Mouse (Mus musculus) hindlimb bud, embryonic 11.5 days (tissue): Measurements from ENCODE around the gene Fabp3.
A peak's percentile ranks its signal among the peaks of the same experiment; 100 is the strongest.

Source experiments
- DNase-seq: peaks from one replicate; pipeline ENCODE4 v3.0.0-alpha.2; 2012; ENCODE audit warnings: low read depth, low spot score; ENCODE audit errors: extremely low spot score

The Fabp3 gene

DNA sequence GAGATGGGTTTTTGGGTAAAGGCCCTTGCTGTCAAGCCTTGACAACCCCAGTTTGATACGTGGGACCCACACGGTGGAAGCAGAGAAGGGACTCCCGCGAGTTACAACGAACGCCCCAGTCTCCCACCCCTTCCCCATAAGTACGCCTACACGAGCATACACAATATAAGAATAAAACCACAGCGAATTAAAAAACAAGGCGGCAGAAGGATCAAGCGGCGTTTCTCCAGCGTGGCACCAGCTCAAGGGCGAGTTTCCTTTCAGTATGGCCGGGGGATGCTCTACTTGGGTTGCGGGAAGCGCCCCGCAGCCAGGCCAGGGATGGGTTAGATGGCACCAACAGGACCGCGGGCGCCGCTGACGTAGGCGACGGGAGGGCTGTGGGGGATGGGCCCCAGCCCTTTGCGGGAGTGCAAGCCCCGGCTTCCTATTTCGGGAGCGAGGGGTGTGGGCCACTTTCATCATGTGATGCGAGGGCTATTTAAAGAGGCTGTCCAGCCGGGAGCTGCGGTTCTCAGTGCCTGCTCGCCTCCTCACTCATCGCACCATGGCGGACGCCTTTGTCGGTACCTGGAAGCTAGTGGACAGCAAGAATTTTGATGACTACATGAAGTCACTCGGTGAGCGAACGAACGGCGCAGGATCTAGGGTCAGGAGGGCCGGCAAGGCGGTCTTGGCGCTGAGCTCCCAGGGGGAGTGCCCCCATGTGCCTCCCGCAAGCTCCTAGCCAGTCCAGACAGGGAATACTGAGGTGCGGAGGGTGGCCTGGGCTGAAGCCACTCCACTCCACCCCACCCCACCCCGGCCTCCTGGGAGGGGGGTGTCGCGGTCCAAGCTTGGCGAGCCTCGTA, at the start of gene Fabp3, which contains the start of gene Gm10570:
Fabp3 (plus strand) TSS at position 365 of the 851 bp plus-strand sequence.
Gm10570 (minus strand) TSS at position 444 of the 851 bp plus-strand sequence.
- DNase-seq: no peak

DNA sequence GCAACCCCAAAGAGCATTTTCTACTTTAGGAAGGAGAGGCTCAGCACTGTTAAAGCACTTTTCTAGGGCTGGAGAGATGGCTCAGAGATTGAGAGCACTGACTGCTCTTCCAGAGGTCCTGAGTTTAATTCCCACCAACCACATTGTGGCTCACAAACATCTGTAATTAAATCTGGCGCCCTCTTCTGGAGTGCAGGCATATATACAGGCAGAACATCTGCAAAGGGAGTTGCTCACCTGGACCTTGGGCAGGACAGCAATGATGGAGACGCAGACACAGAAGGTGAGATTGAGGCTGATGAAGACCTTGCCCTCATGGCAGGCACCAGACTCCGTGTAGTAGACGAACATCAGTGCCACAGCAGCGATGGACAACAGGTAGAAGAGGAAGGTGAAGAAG, 48.0 kb upstream of the Fabp3 start:
- no peak for DNase-seq

DNA sequence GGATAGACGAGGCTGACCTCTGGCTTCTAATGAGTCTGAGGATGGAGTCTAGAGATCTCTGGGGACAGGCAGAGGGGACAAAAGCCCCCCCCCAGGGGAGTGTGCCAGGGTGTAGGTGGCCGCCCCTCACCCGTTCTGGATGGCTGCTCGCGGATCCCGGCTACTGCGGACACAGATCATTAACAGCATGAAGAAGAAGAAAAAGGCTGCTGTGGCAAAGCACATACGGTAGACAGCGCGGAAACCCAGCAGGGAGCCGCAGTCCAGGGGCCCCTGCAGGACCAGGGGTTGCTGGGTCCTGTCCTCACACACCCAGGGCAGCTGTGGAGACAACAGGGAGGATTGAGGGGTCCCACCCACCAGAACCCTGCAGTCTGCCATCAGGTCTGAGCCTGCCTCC, 44.3 kb upstream of the Fabp3 start:
- no peak for DNase-seq

DNA sequence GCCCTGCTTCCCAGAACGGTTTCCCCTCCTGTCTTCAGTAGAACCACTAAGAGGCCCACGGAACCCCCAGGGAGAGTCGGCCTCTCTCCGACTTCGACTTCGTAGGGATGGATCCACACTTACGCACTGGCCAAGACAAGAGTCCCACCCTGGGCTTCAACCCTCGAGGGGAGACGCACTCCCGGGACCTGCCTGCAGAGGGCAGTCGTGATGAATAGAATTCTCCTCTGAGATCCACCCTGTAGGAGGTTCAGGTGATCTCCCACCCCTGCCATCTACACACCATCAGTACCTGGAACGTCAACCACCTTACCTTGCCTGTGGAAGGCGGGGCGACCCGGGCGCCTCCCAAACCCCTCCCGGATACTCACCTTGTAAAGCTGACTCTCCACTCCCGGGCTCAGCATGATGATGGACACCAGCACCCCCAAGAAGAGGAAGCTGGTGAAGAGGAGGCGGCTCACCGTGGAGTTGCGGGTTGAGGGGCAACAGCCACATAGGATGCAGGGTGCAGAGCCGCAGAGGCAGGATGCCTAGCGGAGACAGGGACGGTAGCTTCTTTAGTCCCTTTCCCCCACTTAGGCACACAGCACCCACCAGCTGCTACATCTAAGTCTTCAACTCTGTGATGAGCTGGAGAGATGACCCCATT, 43.6 kb upstream of the Fabp3 start:
- no peak for DNase-seq

DNA sequence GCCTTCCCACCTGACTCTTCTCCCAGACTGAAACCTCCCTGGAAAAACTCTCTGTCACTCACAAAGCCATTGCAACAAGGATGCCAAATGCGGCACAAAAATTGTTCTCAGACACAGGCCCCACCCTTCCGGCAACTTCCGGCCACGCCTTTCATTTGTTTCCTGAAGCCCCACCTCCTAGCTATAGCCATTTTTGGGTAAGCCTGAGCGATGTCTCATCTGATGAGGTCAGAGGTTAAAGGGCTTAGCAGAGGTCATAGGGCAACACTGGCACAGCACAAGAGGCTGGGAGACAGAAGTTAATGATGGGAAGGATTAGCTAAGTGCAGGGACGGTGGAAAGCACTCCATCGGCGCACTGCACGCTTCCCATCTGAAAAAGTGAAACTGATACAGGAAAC, 41.8 kb upstream of the Fabp3 start:
- no peak for DNase-seq

DNA sequence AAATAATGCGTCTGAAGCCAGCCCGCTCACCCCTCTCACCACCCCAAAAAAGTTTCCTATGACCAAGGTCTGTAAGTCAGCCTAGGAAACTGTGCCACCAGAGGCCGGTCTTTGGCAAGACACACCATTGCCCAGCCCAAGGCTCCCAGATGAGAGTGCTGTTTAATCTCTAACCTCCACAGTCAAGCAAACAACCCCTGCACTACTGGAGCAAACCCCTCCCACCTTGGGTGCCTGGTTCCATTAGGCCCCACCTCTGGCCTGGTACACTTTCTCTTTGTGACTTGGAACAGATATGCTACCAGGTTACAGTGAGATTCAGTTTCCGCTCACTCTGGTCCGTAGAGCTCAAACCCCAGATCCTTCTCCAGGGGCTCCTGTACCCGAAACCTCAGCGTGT, 41.3 kb upstream of the Fabp3 start:
- no peak for DNase-seq

DNA sequence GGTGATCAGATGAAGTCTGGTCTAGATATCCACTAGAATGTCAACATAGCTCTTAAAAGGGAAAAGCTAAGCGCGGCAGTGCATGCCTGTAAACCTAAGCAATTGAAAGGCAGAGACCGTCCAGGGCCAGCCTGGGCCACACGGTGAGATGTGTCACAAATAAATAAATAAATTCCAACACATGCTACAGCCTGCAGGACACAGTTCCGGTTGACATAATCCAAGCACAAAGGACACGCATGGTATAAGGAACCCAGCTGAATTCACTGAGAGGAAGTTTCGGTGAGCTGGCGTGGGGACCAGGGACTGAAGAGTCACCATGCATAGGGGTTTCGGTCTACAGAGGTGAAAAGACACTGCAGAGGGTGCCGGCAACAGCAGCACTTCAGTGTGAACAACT, 39.7 kb upstream of the Fabp3 start:
- DNase-seq: no peak

DNA sequence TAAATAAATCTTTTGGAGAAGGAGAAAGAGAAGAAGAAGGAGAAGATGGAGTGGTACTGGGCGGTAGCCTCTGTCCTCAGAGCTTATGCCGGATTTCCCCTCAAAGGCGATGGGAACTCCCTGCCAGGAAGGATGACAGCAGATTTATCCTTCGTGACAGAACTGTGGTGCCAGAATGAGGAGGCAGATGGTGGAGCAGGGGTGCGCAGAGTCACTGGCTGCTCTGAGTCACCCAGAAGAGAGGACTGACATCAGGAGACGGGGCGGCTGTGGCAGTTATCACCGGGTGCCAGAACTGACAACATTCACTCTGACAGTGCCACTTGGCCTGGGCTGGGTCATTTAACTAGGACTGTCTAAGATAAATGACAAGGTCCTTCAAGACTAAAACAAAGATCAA, 38.3 kb upstream of the Fabp3 start:
- DNase-seq: no peak

DNA sequence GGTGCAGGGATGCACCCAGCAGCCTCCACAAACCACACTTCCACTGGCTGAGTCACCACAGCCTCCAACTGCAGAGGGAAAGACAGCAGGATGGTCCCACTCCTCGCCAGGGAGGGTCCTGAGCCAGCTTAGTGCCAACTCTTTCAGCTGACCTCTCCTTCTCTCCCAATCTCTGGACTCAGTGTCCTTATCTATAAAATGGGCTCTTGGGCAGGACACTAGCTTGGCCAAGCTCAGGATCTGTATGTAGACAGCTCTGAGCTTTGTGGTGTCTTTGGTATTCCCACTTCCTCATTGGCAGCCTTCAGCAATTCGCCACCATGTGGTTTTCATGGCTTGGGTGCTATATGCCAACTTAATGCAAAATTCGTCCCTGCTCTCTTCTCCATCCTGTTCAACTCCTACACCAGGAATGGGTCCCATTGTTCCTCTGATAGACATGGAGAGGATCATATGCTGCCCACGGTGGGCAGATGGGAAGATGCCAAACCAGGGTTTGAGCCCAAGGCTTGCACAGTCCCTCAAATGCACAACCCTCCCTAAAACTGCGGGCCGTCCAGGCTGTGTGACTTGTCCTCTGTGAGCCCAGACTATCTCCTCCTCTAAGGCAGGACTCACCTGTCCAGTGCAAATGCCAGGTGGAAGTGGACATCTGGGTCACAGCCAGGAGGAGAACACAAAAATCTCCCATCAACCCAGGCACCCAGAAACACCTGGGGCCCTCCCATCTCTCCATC, 37.6 kb upstream of the Fabp3 start:
- no peak for DNase-seq

DNA sequence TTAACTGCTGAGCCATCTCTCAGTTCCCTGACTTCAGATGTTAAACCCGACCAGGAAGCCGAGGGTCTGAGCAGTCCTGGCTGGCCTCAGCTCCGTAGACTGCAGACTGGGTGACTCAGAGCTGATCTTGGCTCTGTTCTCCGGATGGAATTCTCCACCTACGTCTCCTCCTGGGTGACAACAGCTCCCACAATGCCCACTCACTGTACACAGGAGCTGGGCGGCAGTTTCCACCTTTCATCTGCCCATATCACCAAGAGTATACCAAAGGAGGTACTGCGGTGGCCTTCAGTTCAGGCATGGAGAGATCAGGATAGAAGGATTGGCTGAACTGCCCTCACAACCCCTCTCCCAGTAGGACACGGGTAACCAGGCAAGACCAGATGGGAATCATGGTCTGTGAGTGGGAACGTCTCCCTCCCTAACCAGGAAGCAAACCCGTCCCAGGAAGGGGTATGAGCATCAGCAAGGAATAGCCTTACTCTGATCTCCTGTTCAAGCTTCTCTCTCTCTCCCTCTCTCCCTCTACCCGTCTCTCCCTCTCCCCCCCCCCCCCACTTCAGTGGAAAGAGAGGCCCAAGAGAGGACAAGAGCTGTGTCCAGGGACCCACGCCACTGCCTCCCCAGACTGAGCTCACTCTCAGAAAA, 34.6 kb upstream of the Fabp3 start:
- DNase-seq: no peak

DNA sequence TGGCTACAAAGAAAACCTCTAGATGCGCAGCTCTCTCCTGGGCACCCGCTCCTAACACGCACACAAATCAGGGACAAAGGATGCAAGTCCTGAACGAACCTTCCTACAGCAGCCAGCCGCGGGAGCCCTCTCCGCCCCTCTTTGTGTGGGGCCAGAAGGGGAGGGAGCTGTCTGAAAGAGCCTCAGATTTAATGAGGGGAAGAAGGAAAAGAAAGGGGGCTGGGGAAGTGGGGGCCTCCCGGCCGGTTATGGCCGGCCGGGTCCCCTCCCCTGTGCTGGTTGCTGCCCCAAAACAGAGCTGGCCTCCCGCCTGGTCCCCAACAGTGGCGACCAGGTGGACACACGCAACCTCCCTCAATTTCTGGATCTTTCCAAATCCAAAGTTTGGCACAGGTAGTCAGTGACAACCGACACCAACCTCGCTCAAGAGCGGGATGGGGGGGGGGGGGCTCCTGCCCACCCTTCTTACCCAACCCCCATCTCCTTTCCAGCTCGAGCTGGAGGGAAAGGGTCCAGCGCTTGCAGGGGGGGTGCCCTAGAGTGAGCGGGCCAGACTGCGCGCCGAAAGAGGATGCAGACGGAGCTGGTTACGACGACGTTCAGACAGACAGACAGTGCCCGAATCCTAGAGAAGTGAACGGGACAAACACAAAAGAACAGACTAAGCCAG, 33.9 kb upstream of the Fabp3 start:
- DNase-seq: no peak

DNA sequence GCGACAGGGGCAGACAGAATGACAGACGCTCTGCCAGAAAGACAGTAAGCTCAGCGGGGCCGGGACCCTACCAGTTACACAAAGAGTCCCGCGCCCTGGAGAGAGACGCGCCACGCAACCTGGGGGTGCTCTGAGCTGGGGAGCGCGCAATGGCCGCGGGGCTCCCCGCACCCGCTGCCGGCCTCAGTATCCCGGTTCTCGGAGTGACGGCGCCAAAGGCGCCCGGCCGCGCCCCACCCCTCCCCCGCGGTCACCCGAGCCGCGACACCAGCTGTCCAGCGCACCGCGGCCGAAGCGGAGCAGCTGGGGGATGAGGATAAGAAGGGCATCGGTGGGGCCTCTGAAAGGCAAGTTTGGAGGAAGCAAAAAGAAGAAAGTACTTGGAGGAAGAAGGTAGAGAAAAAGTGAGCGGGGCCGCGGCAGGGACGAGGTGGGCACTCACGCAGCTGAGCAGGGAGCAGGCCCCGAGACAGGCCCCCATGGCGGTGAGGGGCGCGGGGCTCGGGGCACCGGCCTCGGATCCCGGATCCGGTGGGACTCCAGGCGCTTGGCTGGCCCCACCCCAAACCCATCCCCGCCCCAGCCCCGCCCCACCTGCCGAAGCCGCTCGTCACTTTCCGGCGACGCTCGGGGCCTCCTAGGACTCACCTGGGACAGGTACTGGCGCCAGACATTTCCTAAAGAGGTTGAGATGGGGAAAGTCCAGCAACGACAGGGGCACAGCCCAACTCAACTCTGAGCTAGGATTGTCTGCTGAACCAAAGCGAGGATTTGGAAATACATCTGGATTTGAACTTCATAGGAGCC, 33.2 kb upstream of the Fabp3 start:
- no peak for DNase-seq

DNA sequence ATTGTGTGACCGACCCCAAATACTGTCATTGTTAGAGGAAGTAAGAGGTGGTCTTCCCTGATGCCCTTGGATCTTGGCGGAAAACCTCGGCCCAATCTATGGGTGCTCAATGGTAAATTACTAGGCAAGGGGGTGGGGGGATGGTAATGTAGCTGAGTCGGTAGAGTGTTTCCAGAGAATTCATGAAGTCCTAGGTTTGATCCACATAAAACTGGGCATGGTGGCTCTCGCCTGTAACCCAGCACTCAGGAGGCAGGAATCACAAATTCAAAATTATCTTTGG, 32.6 kb upstream of the Fabp3 start:
- no peak for DNase-seq

DNA sequence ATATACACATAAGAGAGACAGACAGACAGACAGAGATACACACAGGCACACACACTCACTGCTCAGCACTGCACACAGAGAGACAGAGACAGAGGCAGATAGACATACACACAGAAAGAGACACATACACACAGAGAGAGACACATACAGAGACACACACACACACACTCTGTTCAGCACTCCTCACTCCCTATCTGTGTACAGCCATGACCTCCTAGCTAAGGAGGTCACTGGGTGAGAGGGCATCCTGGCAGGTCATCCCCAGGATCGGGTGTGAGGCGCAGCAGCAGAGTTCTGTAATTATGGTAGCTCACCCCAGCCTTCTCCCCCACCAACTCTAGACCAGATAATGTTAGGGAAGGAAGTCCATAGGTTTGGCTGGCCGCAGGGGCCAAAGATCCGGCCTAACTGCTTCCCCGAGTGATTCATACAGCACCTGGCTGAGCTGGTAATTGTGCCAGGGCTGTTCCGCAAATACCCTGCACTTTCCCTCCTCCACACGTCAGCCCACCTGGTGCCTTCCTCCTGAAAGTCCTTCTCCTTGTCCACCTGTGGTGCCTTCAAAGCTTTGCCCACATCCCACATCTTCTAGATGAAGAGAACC, 31.7 kb upstream of the Fabp3 start:
- no peak for DNase-seq

DNA sequence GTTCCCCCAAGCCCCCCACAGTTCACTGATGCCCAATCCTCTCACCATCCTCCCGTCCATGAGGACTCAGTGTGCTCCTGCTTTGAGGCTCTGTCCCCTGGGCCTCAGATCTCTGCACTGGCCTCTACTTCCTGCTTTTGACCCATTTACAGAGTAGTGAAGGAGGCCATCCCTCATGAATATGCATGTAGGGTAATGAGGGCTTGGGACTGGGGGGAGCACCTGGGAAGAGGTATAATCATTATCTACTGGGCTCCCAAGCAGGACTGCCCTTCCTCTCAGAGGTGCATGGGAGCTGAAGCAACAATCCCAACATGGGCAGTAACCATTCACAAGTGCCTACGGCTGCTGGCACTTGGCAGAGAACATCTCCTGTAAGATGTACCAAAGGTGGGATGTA, 29.3 kb upstream of the Fabp3 start, which contains the start of gene Serinc2:
Serinc2 (minus strand) TSS at position 101 of the 400 bp plus-strand sequence.
- no peak for DNase-seq

DNA sequence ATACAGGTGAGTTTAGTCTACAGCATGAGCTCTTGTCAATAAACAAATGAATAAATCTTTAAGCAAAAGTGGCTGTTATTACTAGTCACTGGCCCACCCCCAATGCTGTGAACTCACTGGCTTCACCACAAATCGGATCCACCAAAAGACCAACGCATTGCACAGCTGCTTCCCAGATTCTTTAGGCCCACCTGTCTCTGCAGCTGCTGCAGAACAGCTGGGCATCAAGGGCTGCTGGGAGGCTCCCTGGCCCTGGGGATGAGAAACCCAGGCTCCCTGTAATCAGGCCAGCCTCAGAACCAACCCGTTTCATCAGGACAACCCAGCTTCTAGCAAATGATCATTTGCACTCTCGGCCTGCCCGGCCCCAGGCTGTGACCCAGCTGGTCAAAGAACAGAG, 25.5 kb upstream of the Fabp3 start:
- DNase-seq: no peak

DNA sequence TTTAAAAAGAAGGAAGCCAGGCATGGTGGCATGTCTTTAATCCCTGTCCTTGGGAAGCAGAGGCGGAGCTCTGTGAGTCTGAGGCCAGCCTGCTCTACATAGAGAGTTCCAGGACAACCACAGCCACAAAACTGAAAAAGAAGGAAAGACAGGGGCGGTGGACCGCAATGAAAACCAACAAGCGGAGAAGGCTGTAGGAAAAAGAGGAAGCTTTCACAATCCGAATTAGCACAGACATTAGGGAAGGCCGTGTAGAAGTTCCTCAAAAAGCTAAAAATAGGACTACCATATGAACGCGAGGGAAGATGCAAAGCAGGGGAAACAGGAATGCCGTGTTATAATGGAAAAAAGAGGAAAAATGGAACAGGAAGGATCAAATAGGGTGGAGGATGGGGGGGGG, 24.6 kb upstream of the Fabp3 start:
- no peak for DNase-seq

DNA sequence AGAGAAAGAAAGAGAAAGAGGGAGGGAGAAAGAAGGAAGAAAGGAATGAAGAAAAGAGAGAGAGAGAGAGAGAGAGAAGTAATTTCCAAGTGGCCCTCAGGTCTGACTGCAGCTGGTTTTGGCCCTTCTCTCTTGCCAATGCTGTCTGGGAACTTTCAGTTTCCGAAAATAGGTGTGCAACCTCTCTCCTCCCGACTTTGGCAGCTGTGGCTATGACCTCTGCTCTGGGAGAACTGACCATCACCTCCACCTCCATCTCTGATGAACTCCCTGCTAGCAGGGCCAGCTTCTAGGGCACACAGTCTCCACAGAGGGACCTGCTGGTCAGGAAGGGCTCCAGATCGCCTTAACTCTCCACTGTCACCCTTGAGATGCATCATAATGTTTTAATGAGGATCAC, 21.9 kb upstream of the Fabp3 start:
- no peak for DNase-seq

DNA sequence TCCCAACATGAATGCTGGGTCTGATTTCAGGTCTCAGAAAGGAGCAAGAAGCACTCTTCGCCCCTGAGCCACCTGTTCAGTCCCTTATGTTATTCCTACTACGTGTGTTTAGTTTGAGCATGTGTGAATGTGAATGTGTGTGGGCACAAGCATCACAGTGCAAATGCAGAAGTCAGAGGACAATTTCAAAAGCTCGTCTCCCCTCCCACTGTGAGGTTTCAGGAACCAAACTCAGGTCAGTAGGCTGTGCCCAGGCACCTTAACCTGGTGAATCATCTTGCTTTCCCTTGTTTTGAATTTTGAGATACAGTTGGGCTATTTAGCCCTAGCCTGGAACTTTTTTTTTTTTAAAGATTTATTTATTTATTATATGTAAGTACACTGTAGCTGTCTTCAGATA, 18.6 kb upstream of the Fabp3 start:
- no peak for DNase-seq

DNA sequence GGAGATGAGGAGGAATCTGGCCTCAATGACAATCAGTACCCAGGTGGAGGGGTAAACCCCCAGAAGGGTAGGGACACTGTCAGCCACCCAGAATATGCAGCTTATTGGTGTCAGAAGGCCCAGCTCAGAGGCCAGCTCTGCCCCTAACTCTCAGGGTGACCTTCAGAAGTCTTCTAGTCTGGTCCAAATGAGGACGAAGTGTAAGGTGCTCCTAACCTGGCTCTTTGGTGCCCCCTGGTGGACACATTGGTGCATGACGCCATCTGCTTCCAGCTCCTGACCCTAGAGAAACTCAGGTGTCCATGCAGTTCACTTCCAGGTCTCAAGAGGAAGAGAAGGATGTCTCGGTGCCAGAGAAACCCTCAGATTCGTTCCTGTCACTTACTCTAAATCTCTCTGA, 16.1 kb upstream of the Fabp3 start:
- DNase-seq: peak; percentile 74
